Mouse (Mus musculus) ES-E14 (cell line): ENCODE data around the gene H2-DMb2.

Experiments used
- CHD2 ChIP-seq: IDR thresholded peaks from 2 replicates; pipeline ENCODE4 v1.6.1; 2014; ENCODE audit warnings: mild to moderate bottlenecking, low read depth, low read length, inconsistent platforms
- HCFC1 ChIP-seq: IDR thresholded peaks from 2 replicates; pipeline ENCODE4 v1.6.1; 2012; ENCODE audit warnings: low read length, inconsistent platforms, borderline replicate concordance; ENCODE audit not compliant: insufficient read depth
- MAFK ChIP-seq: IDR thresholded peaks from 2 replicates; pipeline ENCODE4 v1.6.1; 2014; ENCODE audit warnings: mild to moderate bottlenecking, low read depth, low read length, inconsistent platforms; ENCODE audit not compliant: insufficient read depth
- ZC3H11A ChIP-seq: IDR thresholded peaks from 2 replicates; pipeline ENCODE4 v1.6.1; 2012; ENCODE audit warnings: low read depth, mild to moderate bottlenecking, inconsistent platforms, low read length, borderline replicate concordance
- ZNF384 ChIP-seq: IDR thresholded peaks from 2 replicates; pipeline ENCODE4 v1.6.1; 2012; ENCODE audit warnings: low read depth, low read length, inconsistent platforms

DNA sequence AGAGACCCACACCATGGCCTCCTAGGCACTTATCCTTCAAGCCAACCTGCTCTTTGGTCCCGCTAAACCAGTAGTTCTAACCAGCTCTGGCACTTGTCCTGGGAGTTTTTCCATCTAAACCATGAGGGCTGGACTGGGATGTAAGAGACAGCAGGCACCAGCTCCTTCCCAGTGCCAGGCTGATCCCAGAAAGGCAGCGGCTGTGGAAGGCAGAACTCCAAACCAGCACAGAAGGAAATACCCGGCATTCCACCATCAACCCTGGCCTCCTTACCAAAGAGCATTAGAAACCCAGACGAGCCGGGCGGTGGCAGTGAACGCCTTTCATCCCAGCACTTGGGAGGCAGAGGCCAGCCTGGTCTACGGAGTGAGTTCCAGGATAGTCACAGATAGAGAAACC is 32.8 kb upstream of the H2-DMb2 start:
- TF ChIP-seq MAFK (no peak), HCFC1 (no peak), ZC3H11A (no peak), CHD2 (no peak), ZNF384 (no peak)
